8 mouse cellular contexts compared by ENCODE assay signal in the genomic region with DNA sequence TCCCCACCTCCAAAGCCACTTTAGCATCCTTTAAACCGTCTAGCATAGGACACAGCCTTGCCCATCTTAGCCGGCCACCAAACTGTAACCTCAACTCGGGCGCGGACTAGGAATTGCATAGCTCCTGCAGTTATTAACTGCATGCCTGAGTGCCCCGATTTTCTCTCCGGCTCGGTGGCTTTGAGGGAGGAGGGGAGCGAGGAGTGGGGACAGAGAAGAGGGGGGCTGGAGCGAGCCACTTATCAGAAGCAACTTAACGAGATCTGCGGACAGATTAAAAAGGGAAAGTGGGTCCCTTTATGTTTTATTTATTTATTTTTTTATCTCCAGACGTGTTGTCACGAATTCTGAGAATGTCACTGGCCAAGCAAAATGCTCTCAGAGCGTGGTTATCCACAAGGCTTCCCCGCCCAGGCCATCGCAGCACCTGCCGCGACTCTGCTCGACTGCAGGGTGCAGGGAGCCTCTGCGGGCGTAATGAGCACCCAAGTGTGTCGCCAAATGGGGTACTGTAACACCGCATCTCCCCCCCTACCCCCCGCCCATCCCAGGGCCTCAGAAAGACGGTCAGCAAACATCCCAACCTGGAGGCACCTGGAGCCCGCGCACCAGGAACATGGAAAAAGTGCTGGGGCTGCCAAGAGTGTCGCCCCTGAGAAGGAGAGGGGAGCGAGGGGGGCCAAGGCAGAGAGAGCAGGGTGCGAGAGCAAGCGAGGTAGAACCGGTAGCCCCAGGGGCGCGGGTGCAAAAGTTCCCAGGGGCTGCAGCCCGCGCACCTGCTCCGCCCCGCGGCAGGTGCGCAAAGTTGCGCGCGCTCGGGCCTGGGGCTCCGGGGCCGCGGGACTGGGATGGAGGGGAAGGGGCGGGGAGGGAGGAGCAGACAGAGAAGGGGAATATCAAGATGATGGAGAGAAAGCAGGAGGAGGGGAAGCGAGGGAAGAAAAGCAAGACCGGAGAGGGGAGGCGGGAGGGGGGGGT. TPM values are rescaled to one million over a fixed set of nuclear protein-coding genes. Genes with fewer than 3 reads are reported as not detected.
DNase-seq lines count a peak whose midpoint lies in the region; TF ChIP-seq lines count a peak whose summit lies in the region.

No protein-coding gene starts in this region.

- peaks cover 56% of the 10 kb centered on the region for H3K27me3 ChIP-seq in myocyte (ENCODE audit: control insufficient read depth, insufficient read depth, insufficient read length)

- H3K4me2 ChIP-seq in myocyte (ENCODE audit: low read depth) = peak overlapping the region; percentile 62

- H3K4me3 ChIP-seq in myocyte = no peak overlapping the region

- no peaks in the 10 kb centered on the region for H3K79me2 ChIP-seq in myocyte (ENCODE audit: control insufficient read depth, insufficient read depth)

- TF ChIP-seq POLR2A in myocyte (IDR thresholded peaks at IDR 0.05; ENCODE audit: insufficient read length, low read depth) = no peak

- peak; percentile 34 for DNase-seq in adrenal gland, adult 2 months
- no peak for DNase-seq in adrenal gland, adult 8-10 months
- peak; percentile 40 for DNase-seq in right cerebral cortex, postnatal 4 days
- no peak for DNase-seq in right cerebral cortex, postnatal 36 days (ENCODE audit: low spot score in 2 of 2)
- peak; percentile 12 for DNase-seq in induced T-regulatory cell, adult 2 months (ENCODE audit: low read depth)
- no peak for DNase-seq in layer of hippocampus, postnatal 36 days
- DNase-seq in spleen, postnatal 10 days (ENCODE audit: low spot score in 2 of 2) = no peak

- H3K36me3 ChIP-seq in myocyte (ENCODE audit: control insufficient read depth, insufficient read depth) = no peaks in the 10 kb centered on the region

- H3ac ChIP-seq in myocyte (ENCODE audit: control insufficient read depth, insufficient read length) = peak overlapping the region; percentile 74

TF ChIP-seq in myocyte, 11 proteins besides CTCF, POLR2A, EP300 and RAD21:
- TF ChIP-seq MYOD1 (IDR thresholded peaks at IDR 0.05; ENCODE audit: control insufficient read depth in 1 of 3, insufficient read length in 2 of 3, low read depth in 2 of 3) (no peak), MYOG (IDR thresholded peaks at IDR 0.05; ENCODE audit: control insufficient read depth in 1 of 3, insufficient read depth in 1 of 3, insufficient read length in 2 of 3, low read depth in 2 of 3) (no peak), POLR2AphosphoS2 (IDR thresholded peaks at IDR 0.05; ENCODE audit: insufficient read length, low read depth) (no peak), USF1 (IDR thresholded peaks at IDR 0.05; ENCODE audit: low read depth) (no peak), REST (IDR thresholded peaks at IDR 0.05; ENCODE audit: insufficient read depth, insufficient read length) (no peak), MAX (IDR thresholded peaks at IDR 0.05; ENCODE audit: low read depth) (no peak), TCF3 (IDR thresholded peaks at IDR 0.05; ENCODE audit: insufficient read length, low read depth) (no peak), SRF (IDR thresholded peaks at IDR 0.05; ENCODE audit: control insufficient read depth, insufficient read length, low read depth) (no peak)

RNA-seq across cellular contexts. Expression of a gene that starts 0.9 kb away (rescaled TPM):
- total RNA-seq in adrenal gland, adult 2 months (2021) = 10 to 100 TPM; 14.4 to 22.0 TPM
- 32.2 and 37.6 TPM in 2 replicates for polyA plus RNA-seq in adrenal gland, adult 2 months (2012; rRNA removed)
- 10 to 100 TPM; 25.7 to 41.7 (median 33.2) TPM for total RNA-seq in adrenal gland, adult 8-10 months (2022)
- polyA plus RNA-seq in myocyte (2012; fragmentation: generic; extraction: Trizol) = 0.62 TPM
- total RNA-seq in layer of hippocampus, postnatal 36 days (2021) = 10 to 100 TPM; 32.7 to 33.8 TPM

RNA-seq across cellular contexts. Expression of a gene that starts 51.8 kb away (rescaled TPM):
- not detected for total RNA-seq in adrenal gland, adult 2 months (2021)
- not detected in 2 replicates for polyA plus RNA-seq in adrenal gland, adult 2 months (2012; rRNA removed)
- not detected for total RNA-seq in adrenal gland, adult 8-10 months (2022)
- 3.3 TPM for polyA plus RNA-seq in myocyte (2012; fragmentation: generic; extraction: Trizol)
- total RNA-seq in layer of hippocampus, postnatal 36 days (2021) = 1 to 10 TPM; 1.0 to 1.1 TPM

Comparison
In these comparisons a context has a peak if more than half of its experiments do, and no peak if none do; other contexts are left out.
1. DNase-seq: peak in adrenal gland, adult 2 months (single experiment), right cerebral cortex, postnatal 4 days (single experiment) and induced T-regulatory cell, adult 2 months (single experiment); none in adrenal gland, adult 8-10 months (single experiment), right cerebral cortex, postnatal 36 days (0 of 2), layer of hippocampus, postnatal 36 days (0 of 2) and spleen, postnatal 10 days (0 of 2).